Mouse (Mus musculus) intestine, embryonic 14.5 days (tissue): ENCODE results near the gene Agmo. TPM values are rescaled to one million over a fixed set of nuclear protein-coding genes. Genes with fewer than 3 reads are reported as not detected.
A peak's percentile ranks its signal among the peaks of the same experiment; 100 is the strongest.

Experiments
- ATAC-seq: fragments of 200-750 bp; cut with Nextera tagmentation; replicated peaks from 2 replicates; pipeline ENCODE4 v1.8.0; 2017; ENCODE audit warnings: low read depth, moderate number of reproducible peaks, moderate TSS enrichment, moderate library complexity; ENCODE audit not compliant: low FRiP score, low TSS enrichment
- DNase-seq: peaks from one replicate; pipeline ENCODE4 v3.0.0-alpha.2; 2018; ENCODE audit warnings: low spot score
- H3K27ac ChIP-seq: fragments of 300-500 bp; sonication (generic); 2 replicates; pipeline ENCODE4 v1.5.1; 2014; ENCODE audit warnings: low read depth, mild to moderate bottlenecking, control low read depth
- H3K27me3 ChIP-seq: fragments of 300-500 bp; sonication (generic); replicated peaks from 2 replicates; pipeline ENCODE4 v1.6.1; 2014; ENCODE audit warnings: low read length, control low read depth; ENCODE audit not compliant: control insufficient read depth, insufficient read depth
- H3K36me3 ChIP-seq: fragments of 300-500 bp; sonication (generic); 2 replicates; pipeline ENCODE4 v1.6.1; 2014; ENCODE audit warnings: low read length, control low read depth; ENCODE audit not compliant: control insufficient read depth, insufficient read depth
- H3K4me1 ChIP-seq: fragments of 300-500 bp; sonication (generic); replicated peaks from 2 replicates; pipeline ENCODE4 v1.6.1; 2014; ENCODE audit warnings: low read length, control low read depth, mixed read lengths; ENCODE audit not compliant: control insufficient read depth, insufficient read depth
- H3K4me2 ChIP-seq: fragments of 300-500 bp; sonication (generic); 2 replicates; pipeline ENCODE4 v1.6.1; 2014; ENCODE audit warnings: low read length
- H3K4me3 ChIP-seq: fragments of 300-500 bp; sonication (generic); 2 replicates; pipeline ENCODE4 v1.5.1; 2014; ENCODE audit warnings: low read depth, low read length, control low read depth, mixed read lengths
- H3K9ac ChIP-seq: fragments of 300-500 bp; sonication (generic); 2 replicates; pipeline ENCODE4 v1.6.1; 2014; ENCODE audit warnings: mild to moderate bottlenecking, low read length
- H3K9me3 ChIP-seq: fragments of 300-500 bp; sonication (generic); 2 replicates; pipeline ENCODE4 v1.6.1; 2016; ENCODE audit warnings: low read length, control low read depth; ENCODE audit not compliant: control insufficient read depth
- WGBS: fragments of 180-500 bp; shearing (Covaris S2); extraction: QIAGEN DNeasy Blood & Tissue Kit; methylation state at CpG from one replicate; pipeline ENCODE4 v1.1.7; 2014; 5-methylcytosine and 5-hydroxymethylcytosine counted together
- polyA plus RNA-seq: library from polyadenylated mRNA; unstranded; fragments of >200 nt; fragmentation: Nextera tagmentation; extraction: Ambion mirVana; gene quantifications from 2 replicates; pipeline ENCODE4 v1.2.1, GENCODE M21; 2014

The Agmo gene
- polyA plus RNA-seq, result 0.72 and 0.73 TPM in 2 replicates

DNA sequence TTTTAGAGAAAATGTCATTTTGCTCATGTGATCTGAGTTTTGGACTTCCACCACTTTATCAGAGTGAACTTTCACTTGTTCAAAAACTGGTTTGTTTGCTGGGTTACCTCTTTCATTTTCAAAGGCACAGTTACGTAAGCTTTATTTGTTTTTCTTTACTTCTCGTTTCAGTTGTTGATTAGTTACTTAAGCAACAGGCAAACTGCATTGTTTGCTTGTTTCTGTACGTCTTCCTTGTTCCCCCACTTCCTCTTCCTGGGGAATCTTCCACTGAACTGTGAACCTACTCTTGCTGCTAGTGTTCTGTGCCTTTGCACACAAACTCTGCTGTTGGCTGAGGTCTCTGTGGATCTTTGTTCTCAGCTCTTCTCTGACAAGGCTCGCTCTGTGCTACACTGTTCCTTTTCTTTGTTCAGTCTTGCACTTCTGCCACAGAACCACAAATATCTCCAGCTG lies at the start of gene Agmo:
Gene Agmo (plus strand): TSS at position 76 of the 456 bp plus-strand sequence.
- no peak within 1 kb of the TSS for H3K4me2 ChIP-seq
- no peak within 1 kb of the TSS for H3K9ac ChIP-seq
- H3K27ac ChIP-seq, result no peak within 1 kb of the TSS
- H3K27me3 ChIP-seq, result no peaks in the 10 kb centered on the region
- H3K4me3 ChIP-seq, result no peak within 1 kb of the TSS
- H3K9me3 ChIP-seq, result no peaks in the 10 kb centered on the region
- H3K4me1 ChIP-seq, result no peaks in the 10 kb centered on the region
- H3K36me3 ChIP-seq, result no peaks in the 10 kb centered on the region
- ATAC-seq, result no peak
- DNase-seq, result no peak
- WGBS, result 52% methylated on average over 4 of the region's 4 CpGs

DNA sequence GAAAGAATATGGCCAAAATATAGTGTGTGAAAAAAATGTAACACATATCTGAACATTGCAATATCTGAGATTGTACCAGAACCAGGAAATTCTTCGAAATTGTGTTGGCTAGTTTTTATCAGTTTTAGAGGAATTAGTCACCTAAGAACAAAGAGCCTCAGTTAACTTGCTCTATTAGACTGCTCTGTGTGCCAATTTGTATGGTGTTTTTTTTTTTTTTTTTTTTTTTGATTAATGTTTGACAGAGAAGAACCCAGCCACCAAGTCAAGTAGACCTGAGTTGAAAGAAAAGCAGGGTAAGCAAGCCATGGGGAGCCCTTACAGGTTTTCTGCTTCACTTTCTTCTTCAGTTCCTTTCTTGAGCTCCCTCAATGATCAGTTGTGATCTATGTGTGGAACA lies 10.3 kb upstream of the Agmo start:
- no peak overlapping the region for H3K27ac ChIP-seq
- no peak overlapping the region for H3K4me2 ChIP-seq
- H3K4me1 ChIP-seq, result no peaks in the 10 kb centered on the region
- no peak for DNase-seq
- H3K27me3 ChIP-seq, result no peaks in the 10 kb centered on the region
- 60% methylated on average over 1 of the region's 1 CpGs for WGBS
- H3K36me3 ChIP-seq, result no peaks in the 10 kb centered on the region
- ATAC-seq, result peak; percentile 70
- no peak overlapping the region for H3K4me3 ChIP-seq
- H3K9me3 ChIP-seq, result no peaks in the 10 kb centered on the region
- no peak overlapping the region for H3K9ac ChIP-seq

DNA sequence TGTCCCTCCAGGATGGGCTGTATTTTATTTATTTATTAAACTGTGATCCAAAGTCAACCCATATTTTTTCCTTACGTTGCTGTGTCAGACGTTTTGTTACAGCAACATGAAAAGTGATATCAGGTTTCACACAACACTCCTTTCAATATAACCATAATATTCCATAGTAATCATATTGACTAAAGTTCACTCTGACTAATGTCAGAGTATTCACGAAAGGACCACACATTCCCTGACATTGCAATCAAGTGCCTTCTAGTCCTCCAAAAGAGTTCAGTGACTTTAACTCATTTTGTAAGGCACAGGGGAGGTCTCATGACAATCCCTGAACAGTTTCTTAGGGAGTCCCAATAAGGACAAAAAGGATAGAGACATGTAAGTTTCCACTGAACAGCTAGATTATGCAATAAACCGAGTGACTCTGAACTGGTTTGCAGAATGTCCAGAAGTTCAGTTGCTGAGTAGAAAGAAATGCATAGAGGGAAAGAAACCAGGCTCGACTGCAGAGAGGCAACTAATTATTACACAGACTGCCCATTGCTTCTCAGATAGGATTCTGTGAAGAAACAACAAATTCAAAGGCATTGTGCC lies 371 bp upstream of the Agmo start:
- no peak for DNase-seq
- H3K27me3 ChIP-seq, result no peaks in the 10 kb centered on the region
- H3K4me1 ChIP-seq, result no peaks in the 10 kb centered on the region
- no peak overlapping the region for H3K27ac ChIP-seq
- 79% methylated on average over 5 of the region's 5 CpGs for WGBS
- H3K9ac ChIP-seq, result no peak overlapping the region
- ATAC-seq, result no peak
- H3K36me3 ChIP-seq, result no peaks in the 10 kb centered on the region
- no peaks in the 10 kb centered on the region for H3K9me3 ChIP-seq
- H3K4me2 ChIP-seq, result no peak overlapping the region
- no peak overlapping the region for H3K4me3 ChIP-seq

DNA sequence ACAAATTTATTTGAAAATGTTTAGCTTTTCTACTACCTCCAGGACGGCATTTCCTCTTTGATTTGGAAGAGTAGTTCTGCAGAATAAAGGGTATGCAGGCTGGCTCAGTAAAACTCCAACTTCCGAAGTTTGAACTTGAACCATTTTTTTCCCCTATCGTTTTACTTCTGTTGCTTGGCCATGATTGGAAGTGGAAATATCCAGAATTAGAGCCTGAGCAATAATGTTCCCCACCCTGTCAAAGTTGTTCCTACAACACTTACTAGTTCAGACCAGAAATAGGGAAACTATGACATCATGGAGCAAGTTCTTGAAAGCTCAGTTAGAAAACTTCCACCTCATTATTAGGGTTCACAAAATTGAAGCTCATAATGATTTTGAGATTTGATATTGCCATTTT lies 1.0 kb downstream of the Agmo start:
- DNase-seq, result no peak
- WGBS, result 73% methylated on average over 3 of the region's 3 CpGs
- H3K36me3 ChIP-seq, result no peaks in the 10 kb centered on the region
- H3K27me3 ChIP-seq, result no peaks in the 10 kb centered on the region
- no peak overlapping the region for H3K4me3 ChIP-seq
- no peak overlapping the region for H3K27ac ChIP-seq
- no peak for ATAC-seq
- no peak overlapping the region for H3K4me2 ChIP-seq
- no peaks in the 10 kb centered on the region for H3K4me1 ChIP-seq
- H3K9me3 ChIP-seq, result no peaks in the 10 kb centered on the region
- H3K9ac ChIP-seq, result no peak overlapping the region

DNA sequence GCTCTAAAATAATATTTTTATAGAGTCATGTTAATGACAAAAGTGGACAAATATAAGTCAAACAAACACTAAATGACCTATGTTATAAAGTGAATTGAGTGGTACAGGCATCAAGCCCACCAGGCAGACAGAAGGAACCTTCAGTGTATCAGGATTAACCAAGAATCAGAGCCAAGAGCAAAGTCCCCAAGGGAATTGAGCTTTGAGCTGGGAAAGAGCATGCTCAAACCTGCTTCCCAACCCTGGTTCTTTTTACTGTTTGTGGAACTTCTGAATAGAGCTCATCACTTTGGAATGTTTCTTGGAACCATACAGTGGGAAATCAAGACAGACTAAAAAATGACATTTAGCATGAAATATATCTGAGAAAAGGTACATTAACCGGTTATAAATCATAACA lies 3.4 kb downstream of the Agmo start:
- H3K9ac ChIP-seq, result no peak overlapping the region
- no peak for DNase-seq

DNA sequence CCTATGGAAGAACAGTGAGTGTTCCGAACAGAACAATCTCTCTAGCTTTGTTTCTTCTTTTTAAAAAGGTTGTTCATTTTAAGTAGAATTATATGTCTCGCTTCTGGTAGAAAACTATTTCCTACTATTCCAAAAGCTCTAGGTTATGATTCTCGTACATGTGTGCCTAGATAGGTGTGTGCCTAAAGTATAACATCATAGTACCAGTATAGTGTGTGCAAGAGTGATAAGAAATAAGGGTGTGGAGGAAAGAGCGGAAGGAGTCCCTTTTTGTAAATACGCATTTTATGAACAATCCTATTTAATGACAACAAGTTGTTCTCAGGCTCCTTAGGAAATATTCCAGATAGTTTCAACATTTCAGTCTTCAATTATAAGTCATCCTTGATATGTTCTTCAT lies 10.2 kb downstream of the Agmo start:
- ATAC-seq, result no peak
- 85% methylated on average over 5 of the region's 5 CpGs for WGBS
- Histone ChIP-seq H3K9ac (no peak overlapping the region), H3K36me3 (no peaks in the 10 kb centered on the region), H3K9me3 (no peaks in the 10 kb centered on the region), H3K27ac (no peak overlapping the region), H3K4me3 (no peak overlapping the region), H3K4me1 (no peaks in the 10 kb centered on the region), H3K27me3 (no peaks in the 10 kb centered on the region), H3K4me2 (no peak overlapping the region)
- no peak for DNase-seq

More for the DNA sequence above, 3.4 kb downstream of the Agmo start:
- H3K4me2 ChIP-seq, result no peak overlapping the region
- H3K27ac ChIP-seq, result no peak overlapping the region
- no peaks in the 10 kb centered on the region for H3K36me3 ChIP-seq
- H3K4me1 ChIP-seq, result no peaks in the 10 kb centered on the region
- no peak overlapping the region for H3K4me3 ChIP-seq
- no peak for ATAC-seq
- no peaks in the 10 kb centered on the region for H3K27me3 ChIP-seq
- WGBS, result 95% methylated on average over 1 of the region's 1 CpGs
- H3K9me3 ChIP-seq, result no peaks in the 10 kb centered on the region

DNA sequence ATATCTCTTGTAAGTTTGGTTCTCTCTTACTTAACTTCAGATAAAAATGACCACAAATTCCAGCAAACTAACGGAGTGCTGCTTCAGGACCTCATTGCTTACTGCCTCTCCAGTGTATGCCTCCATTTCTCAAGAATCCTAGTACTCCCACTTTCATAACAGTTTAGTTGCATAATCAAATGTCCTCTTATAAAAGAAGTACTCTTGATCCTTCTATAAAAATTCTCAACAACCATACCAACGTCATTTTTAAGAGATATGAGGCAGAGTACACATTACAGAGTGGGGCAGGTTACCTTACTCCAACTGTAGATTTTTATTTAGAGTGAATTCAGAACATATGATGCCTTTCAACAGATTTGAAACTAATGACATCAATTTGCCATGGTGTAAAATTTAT lies 15.7 kb downstream of the Agmo start:
- H3K27me3 ChIP-seq, result no peaks in the 10 kb centered on the region
- no peak overlapping the region for H3K9ac ChIP-seq
- no peaks in the 10 kb centered on the region for H3K4me1 ChIP-seq
- DNase-seq (no peak), ATAC-seq (no peak)
- H3K36me3 ChIP-seq, result no peaks in the 10 kb centered on the region
- H3K27ac ChIP-seq, result no peak overlapping the region
- H3K4me3 ChIP-seq, result no peak overlapping the region
- no peak overlapping the region for H3K4me2 ChIP-seq
- WGBS, result 69% methylated on average over 2 of the region's 2 CpGs
- no peaks in the 10 kb centered on the region for H3K9me3 ChIP-seq

DNA sequence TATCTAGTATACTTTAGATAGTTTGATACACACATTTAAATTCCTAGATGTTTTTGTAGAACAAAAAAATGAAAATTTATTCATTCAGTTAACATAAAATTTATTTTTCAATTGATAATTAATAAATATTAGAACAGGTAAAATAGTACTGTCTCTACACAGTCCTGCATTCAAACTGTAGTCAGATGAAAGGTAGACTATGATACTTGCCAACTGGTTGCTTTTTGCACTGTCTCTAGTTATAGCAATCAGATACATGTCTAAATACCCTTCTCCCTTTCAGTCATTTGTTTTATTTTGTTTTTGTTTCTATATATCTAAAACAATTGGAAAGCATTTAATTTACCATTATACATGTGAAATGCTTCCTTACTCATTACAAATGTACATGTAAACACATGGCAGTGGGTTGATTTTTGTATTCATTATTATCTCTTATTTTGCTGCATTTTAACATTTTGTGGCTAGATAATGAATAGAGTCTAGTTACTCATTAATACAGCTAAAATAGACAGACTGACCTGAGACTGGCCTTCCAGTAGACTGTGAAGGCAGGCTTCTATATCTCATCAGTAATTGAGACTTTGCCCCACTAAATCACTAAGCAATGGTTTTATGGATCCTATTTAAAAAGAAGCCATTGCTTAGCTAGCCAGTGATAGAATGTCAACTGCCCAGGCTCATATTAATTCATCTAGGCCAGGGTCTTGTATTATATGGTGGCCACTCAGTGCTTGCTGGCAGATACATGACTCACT lies 18.5 kb downstream of the Agmo start:
- Histone ChIP-seq H3K9ac (no peak overlapping the region), H3K4me2 (no peak overlapping the region), H3K4me1 (no peaks in the 10 kb centered on the region), H3K36me3 (no peaks in the 10 kb centered on the region), H3K9me3 (no peaks in the 10 kb centered on the region), H3K27me3 (no peaks in the 10 kb centered on the region), H3K4me3 (no peak overlapping the region), H3K27ac (no peak overlapping the region)
- ATAC-seq (no peak), DNase-seq (no peak)

DNA sequence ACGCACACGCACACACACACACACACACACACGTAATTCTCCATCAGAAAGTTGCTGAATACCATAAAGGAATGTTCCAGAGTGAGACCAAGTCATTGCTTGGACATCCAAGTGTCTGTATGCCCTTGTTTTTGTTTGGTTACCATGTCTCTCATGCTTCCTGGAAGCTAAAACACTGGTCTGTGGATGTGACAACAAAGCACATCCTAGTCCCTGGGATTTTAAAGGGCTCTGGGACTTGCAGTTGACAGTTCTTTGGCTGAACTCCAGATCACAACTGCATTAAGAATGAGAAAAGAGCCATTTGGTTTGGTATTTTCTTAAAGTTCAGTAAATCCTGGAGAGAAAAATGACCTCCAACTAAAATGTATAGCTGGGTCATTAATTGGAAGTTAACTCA lies 22.2 kb downstream of the Agmo start:
- Histone ChIP-seq H3K9me3 (no peaks in the 10 kb centered on the region), H3K27me3 (no peaks in the 10 kb centered on the region), H3K9ac (no peak overlapping the region), H3K4me3 (no peak overlapping the region), H3K4me1 (no peaks in the 10 kb centered on the region), H3K4me2 (no peak overlapping the region), H3K36me3 (no peaks in the 10 kb centered on the region), H3K27ac (no peak overlapping the region)
- WGBS, result 86% methylated on average over 3 of the region's 3 CpGs
- no peak for ATAC-seq
- no peak for DNase-seq
